Mouse (Mus musculus) thymus, postnatal 4 days (tissue): ENCODE measurements around the gene Nmrk1.
"Not testable (repeated sequence)": the region's sequence is repeated elsewhere in the genome, so short reads cannot be mapped to it uniquely, and the experiment has no call there.

Experiments
- DNase-seq: peaks from one replicate; pipeline ENCODE4 v3.0.0; 2021

The Nmrk1 gene

GRCm38 (mm10) chr19:18631644-18632219, at the start of gene Nmrk1, which contains the start of gene Ostf1:
TSS of gene Nmrk1 (plus strand) at chr19:18631950.
TSS of gene Ostf1 (minus strand) at chr19:18631823.
- DNase-seq, result peak; percentile 96

GRCm38 (mm10) chr19:18582226-18582625, 49.5 kb upstream of the Nmrk1 start:
- DNase-seq, result no peak

GRCm38 (mm10) chr19:18582887-18583286, 48.9 kb upstream of the Nmrk1 start:
- DNase-seq, result no peak

GRCm38 (mm10) chr19:18583706-18584105, 48.0 kb upstream of the Nmrk1 start:
- DNase-seq, result no peak

GRCm38 (mm10) chr19:18584621-18585020, 47.1 kb upstream of the Nmrk1 start:
- DNase-seq, result no peak

GRCm38 (mm10) chr19:18587118-18587517, 44.6 kb upstream of the Nmrk1 start:
- no peak for DNase-seq

GRCm38 (mm10) chr19:18588243-18588642, 43.5 kb upstream of the Nmrk1 start:
- peak; percentile 43 for DNase-seq

GRCm38 (mm10) chr19:18588801-18589200, 42.9 kb upstream of the Nmrk1 start:
- DNase-seq, result not testable (repeated sequence)

- no peak for DNase-seq
Observed at GRCm38 (mm10) chr19:18589276-18589675, 42.5 kb upstream of the Nmrk1 start.

GRCm38 (mm10) chr19:18590234-18590633, 41.5 kb upstream of the Nmrk1 start:
- no peak for DNase-seq

- peak; percentile 22 for DNase-seq
Observed at GRCm38 (mm10) chr19:18590942-18591354, 40.8 kb upstream of the Nmrk1 start.

- no peak for DNase-seq
Observed at GRCm38 (mm10) chr19:18592919-18593318, 38.8 kb upstream of the Nmrk1 start.

GRCm38 (mm10) chr19:18593722-18594121, 38.0 kb upstream of the Nmrk1 start:
- no peak for DNase-seq

- DNase-seq, result no peak
Observed at GRCm38 (mm10) chr19:18596876-18597275, 34.9 kb upstream of the Nmrk1 start.

GRCm38 (mm10) chr19:18597772-18598171, 34.0 kb upstream of the Nmrk1 start:
- DNase-seq, result no peak

GRCm38 (mm10) chr19:18598265-18598926, 33.4 kb upstream of the Nmrk1 start:
- DNase-seq, result no peak

- no peak for DNase-seq
Observed at GRCm38 (mm10) chr19:18599051-18599450, 32.7 kb upstream of the Nmrk1 start.

- no peak for DNase-seq
Observed at GRCm38 (mm10) chr19:18599650-18600049, 32.1 kb upstream of the Nmrk1 start.

GRCm38 (mm10) chr19:18600611-18601010, 31.1 kb upstream of the Nmrk1 start:
- no peak for DNase-seq

- DNase-seq, result no peak
Observed at GRCm38 (mm10) chr19:18603011-18603410, 28.7 kb upstream of the Nmrk1 start.

GRCm38 (mm10) chr19:18607907-18608306, 23.8 kb upstream of the Nmrk1 start:
- DNase-seq, result no peak

GRCm38 (mm10) chr19:18608975-18609374, 22.8 kb upstream of the Nmrk1 start:
- no peak for DNase-seq

GRCm38 (mm10) chr19:18614337-18614736, 17.4 kb upstream of the Nmrk1 start:
- DNase-seq, result no peak

- DNase-seq, result no peak
Observed at GRCm38 (mm10) chr19:18615680-18616240, 16.0 kb upstream of the Nmrk1 start.
